Mouse (Mus musculus): Measurements from ENCODE around the gene Tmem132b.

- TF ChIP-seq CTCF (IDR thresholded peaks at IDR 0.05; ENCODE audit: control insufficient read depth, insufficient read depth, insufficient read length) (no peak), CEBPB (IDR thresholded peaks at IDR 0.05; ENCODE audit: low read depth) (no peak), USF1 (IDR thresholded peaks at IDR 0.05; ENCODE audit: low read depth) (no peak), MYOD1 (IDR thresholded peaks at IDR 0.05; ENCODE audit: control insufficient read depth, insufficient read length, low read depth) (no peak), MAX (IDR thresholded peaks at IDR 0.05) (no peak)
Observed at GRCm38 (mm10) chr5:125699395-125699794, 167.8 kb downstream of the Tmem132b start.
